Mouse (Mus musculus): Measurements from ENCODE around the gene Fam214a. TPM values are rescaled to one million over a fixed set of nuclear protein-coding genes. Genes with fewer than 3 reads are reported as not detected.

Fam214a gene
- total RNA-seq, 2 experiments from 2014 or later: 13.3 to 15.9 TPM

GRCm38 (mm10) chr9:74952106-74952505 is 578 bp upstream of the Fam214a start:
- peak; percentile 30 for DNase-seq

DNA sequence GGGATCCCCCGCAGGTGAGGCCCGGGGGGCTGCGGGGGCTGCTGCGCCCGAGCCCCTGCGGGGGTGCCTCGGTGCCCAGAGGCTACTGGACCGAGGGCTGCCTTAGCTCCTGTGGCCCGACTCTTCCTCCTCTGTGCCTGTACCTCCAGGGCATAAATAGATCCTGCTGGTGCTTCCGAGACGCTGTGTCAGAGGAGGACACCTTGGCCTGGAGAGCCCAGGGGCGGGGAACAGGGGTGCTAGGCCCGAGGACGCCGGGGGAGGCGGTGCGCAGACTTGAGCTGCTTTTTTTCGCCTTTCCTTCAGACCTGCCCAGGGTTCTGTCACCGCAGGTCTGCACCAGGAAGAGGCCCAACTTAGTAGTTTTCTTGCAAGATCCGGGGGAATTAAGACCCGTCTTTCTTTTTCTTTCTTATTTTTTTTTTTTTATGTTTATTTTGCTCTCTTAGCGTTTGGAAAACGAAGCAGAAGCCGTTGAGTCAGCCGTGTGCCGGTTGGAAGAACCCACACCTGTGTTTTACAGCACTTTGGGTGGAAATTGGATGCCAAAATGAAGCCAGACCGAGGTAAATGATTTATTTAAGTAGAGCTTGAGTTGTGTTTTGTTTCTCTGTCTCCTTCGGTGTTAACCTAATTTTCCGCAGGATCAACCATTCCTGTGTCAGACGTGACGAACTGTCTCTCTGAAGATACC is 728 bp downstream of the Fam214a start:
- DNase-seq: peak; percentile 74

- no peak for DNase-seq
Observed at GRCm38 (mm10) chr9:74953959-74954279, 1.2 kb downstream of the Fam214a start.

- no peak for DNase-seq
Observed at GRCm38 (mm10) chr9:74954387-74954786, 1.7 kb downstream of the Fam214a start.

- no peak for DNase-seq
Observed at GRCm38 (mm10) chr9:74960630-74961029, 7.9 kb downstream of the Fam214a start.

- no peak for DNase-seq
Observed at GRCm38 (mm10) chr9:74961073-74961575, 8.4 kb downstream of the Fam214a start.

- no peak for DNase-seq
Observed at GRCm38 (mm10) chr9:74963953-74964352, 11.3 kb downstream of the Fam214a start.

GRCm38 (mm10) chr9:74964866-74965384 is 12.2 kb downstream of the Fam214a start:
- no peak for DNase-seq

GRCm38 (mm10) chr9:74966200-74966599 is 13.5 kb downstream of the Fam214a start:
- DNase-seq: no peak

DNA sequence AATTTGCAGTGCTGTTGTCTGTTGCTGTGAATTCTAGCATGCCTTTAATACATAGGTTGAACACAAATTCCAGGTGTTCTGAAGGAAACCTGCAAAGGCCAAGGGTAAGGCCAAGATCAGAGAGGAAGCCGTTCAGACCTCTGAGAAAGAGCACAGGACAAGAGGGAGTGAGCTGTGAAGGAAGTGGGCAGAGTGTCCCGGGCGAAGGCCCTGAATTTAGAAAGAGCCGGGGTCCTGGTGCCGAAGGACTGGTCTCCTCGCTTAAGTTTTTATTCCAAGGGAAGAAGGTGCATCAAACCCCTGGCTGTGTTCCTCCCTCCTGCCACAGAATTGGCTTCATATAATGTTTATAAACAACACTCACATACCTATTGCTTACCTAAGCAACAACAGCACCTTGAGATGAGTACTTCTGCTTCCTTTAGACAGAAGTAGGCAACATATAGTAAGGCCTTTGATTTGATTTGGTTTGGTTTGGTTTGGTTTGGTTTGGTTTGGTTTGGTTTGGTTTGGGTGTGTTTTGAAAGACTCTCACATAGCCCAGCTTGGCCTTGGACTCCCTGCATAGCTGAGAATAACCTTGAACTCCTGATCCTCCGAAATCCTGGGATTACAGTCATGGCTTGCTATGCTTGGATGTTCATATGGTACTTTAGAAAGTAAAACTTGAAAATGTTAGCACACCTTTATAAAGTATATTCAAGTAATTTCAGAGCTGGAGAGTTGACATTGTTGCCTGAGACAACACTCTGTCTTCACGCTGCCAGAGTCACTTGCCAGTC is 16.2 kb downstream of the Fam214a start:
- DNase-seq: no peak

GRCm38 (mm10) chr9:74970591-74970990 is 17.9 kb downstream of the Fam214a start:
- no peak for DNase-seq

DNA sequence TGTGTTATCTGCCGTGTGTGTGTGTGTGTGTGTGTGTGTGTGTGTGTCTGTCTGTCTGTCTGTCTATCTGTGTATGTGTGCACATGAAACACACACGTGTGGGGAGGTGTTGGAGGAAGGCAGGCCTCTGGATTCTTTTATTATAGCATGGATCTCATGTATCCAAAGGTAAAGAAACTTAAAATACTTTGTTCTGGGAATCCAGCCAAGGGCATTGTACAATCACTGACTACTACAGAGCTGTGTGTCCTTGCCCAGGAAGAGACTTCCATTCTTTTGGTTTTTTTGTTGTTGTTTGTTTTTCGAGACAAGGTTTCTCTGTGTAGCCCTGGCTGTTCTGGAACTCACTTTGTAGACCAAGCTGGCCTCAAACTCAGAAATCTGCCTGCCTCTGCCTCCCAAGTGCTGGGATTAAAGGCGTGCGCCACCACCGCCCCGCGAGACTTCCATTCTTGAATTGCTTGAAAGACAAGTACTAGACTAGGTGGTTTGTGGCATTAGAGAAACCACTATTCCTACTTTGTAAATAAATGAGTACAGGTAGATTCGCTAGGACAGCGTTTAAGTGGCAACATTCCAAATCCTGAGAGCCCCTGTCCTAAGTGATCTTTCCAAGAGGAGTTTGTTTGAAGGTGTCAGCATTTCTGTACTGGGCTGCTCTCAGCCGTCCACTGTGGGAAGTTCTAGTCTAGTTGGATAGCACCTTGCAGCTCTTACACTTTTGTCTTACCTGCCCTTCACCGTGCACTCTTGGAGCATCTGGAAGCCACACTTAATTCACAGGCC is 18.7 kb downstream of the Fam214a start:
- no peak for DNase-seq

DNA sequence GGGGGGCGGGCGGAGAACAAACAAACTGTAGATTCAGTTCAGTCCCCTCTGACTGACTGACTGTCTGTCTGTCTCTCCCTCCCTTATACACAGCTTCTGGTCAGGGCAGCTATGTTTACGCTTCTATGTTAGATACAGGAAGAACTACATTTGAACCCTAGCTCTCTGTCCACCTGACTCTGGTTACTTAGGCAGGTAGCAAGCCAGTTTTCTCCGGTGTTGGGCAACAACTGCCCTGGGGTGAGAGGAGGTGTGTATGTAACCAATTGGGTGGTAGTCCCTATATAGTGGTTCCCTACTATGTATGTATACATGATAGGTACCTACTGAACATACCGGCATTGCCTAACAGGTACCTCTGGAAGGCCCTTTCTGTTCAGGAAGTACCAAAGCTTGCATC is 20.1 kb downstream of the Fam214a start:
- no peak for DNase-seq

DNA sequence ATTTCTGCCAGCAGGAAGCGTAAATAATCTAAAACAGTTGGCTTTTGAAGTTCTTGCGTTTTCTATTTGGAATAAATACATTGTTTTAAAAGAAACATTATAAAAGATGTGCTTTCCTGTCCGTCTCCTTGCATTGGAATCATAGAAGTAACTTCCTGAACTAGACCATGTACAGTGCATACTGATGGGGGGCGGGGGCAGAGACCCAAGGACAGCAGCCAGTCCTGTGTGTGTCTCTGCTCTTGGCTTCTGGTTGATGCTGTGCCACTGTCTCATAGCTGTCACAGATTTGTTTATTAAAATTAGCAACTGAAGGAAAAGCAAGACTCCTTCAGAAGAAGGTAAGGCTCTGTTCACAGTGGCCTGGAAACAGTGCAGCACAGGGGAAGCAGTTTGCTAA is 20.5 kb downstream of the Fam214a start:
- no peak for DNase-seq

- peak; percentile 55 for DNase-seq
Observed at GRCm38 (mm10) chr9:74974758-74975157, 22.1 kb downstream of the Fam214a start.

DNA sequence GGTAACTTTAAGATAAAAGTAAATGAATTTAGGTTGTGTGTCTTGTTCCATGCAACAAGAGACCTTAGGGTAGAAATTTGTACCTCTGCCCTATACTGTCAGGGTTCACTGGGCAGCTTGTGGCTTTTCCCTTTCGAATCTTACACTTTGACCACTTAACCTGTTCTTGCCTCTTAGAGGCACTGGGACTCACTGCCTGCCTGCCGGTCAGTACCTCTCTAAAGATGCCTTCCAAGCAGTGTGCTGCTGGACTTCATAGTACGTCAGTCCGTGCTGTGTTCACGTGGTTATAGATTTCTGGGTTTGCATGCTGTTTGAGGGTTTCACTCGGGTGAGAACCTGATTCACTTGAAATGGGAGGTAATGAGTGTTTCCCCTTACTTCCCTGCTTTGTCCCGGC is 22.7 kb downstream of the Fam214a start:
- DNase-seq: peak; percentile 9

- DNase-seq: peak; percentile 88
Observed at GRCm38 (mm10) chr9:74975911-74976563, 23.4 kb downstream of the Fam214a start.

- no peak for DNase-seq
Observed at GRCm38 (mm10) chr9:74977251-74977650, 24.6 kb downstream of the Fam214a start.

DNA sequence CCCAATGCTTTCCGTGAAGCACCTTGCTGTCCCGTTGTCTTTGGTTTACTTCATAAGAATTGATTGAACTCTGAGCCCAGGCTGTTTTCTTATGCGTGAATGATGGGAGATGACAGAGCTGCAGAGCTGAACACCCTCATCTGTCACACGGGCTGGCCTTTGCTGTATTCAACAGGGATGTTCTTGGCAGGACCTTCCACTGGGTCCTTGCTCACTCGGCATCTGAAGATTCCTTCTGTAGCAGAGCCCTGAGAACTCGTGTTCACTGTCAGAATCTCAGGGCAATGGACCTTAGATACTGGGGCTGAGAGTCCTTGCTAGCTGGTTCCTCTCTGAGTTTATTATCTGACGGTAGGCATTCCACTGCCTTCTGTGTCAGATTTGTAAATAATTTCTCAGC is 25.3 kb downstream of the Fam214a start:
- no peak for DNase-seq

GRCm38 (mm10) chr9:74978868-74979267 is 26.2 kb downstream of the Fam214a start:
- no peak for DNase-seq

GRCm38 (mm10) chr9:74979371-74979770 is 26.7 kb downstream of the Fam214a start:
- no peak for DNase-seq

GRCm38 (mm10) chr9:74979866-74980265 is 27.2 kb downstream of the Fam214a start:
- no peak for DNase-seq
